Comparison of ENCODE assay signal across 9 mouse cellular contexts in the genomic region with DNA sequence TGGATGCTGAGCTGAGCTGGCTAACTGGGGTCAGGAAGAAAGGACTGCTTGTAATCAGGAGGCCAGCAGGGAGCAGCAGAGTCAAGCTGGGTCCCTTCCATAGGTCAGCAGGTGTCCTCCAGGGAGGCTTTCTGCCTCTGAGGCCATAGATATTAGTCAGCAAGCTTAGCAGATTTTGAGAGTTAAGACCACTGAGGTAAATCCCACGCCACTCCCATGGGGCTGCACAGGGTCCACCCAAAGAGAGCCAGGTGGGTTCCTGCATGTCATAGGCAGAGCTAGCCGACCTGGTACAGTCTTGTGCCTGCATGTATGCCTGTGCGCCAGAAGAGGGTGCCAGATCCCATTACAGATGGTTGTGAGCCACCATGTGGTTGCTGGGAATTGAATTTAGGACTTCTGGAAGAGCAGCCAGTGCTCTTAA.
A peak's percentile ranks its signal among the peaks of the same experiment; 100 is the strongest.
DNase-seq lines count a peak whose midpoint lies in the region; ATAC-seq and TF ChIP-seq lines count a peak whose summit lies in the region.
"Had no signal": no experiment of that assay in that cellular context is flagged by ENCODE, and none has a peak within 500 bp of the region (broad histone marks: within the 10 kb centered on the region; RNA-seq: fewer than 3 reads in every experiment).

No protein-coding gene starts in this region.

- no peaks in the 10 kb centered on the region for H3K9me3 ChIP-seq in limb, embryonic 10.5 days (replicated peaks)

- no peak overlapping the region; the same call in 1 of the 2 replicates for H3K27ac ChIP-seq in limb, embryonic 10.5 days

- 83% methylated on average over 3 of the region's 3 CpGs for WGBS in lung, adult 2 months
- WGBS in limb, embryonic 10.5 days = 46% methylated on average over 3 of the region's 3 CpGs

- ATAC-seq in CD4-positive, CD25-positive, alpha-beta regulatory T cell, adult 4 months = no peak
- peak; percentile 35 for ATAC-seq in megakaryocyte progenitor cell, adult 5-6 weeks (replicated peaks; ENCODE audit: poor library complexity)

- H3K4me3 ChIP-seq in lung, adult 2 months (replicated peaks; ENCODE audit: extremely low read depth, low read depth, low read length) = no peak overlapping the region
- H3K4me3 ChIP-seq in limb, embryonic 10.5 days = no peak overlapping the region
- H3K4me3 ChIP-seq: erythroblast, embryonic 14.5 days had no signal

- intact Hi-C loops in heart, postnatal 36 days (cut with DNase I) = loop anchor here (1.0 kb wide), 1 partner anchor 209 kb away; no protein-coding TSS in a partner anchor

- peaks cover 21% of the 10 kb centered on the region for H3K4me1 ChIP-seq in lung, adult 2 months (ENCODE audit: control insufficient read depth, insufficient read depth, low read length)
- peaks cover 73% of the 10 kb centered on the region for H3K4me1 ChIP-seq in limb, embryonic 10.5 days

- DNase-seq in CD4-positive, CD25-positive, alpha-beta regulatory T cell, adult 2 months (ENCODE audit: low read depth, low spot score) = peak; percentile 50
- DNase-seq in lung, adult 2 months = peak; percentile 40
- DNase-seq in lung, postnatal 10 days = no peak
- DNase-seq in embryo, embryonic 10 days (ENCODE audit: low spot score) = peak; percentile 78
- no peak for DNase-seq in limb, embryonic 10.5 days (ENCODE audit: low spot score)
- DNase-seq in heart, postnatal 36 days = no peak

- peak; percentile 58 for TF ChIP-seq CTCF in lung, adult 2 months (IDR thresholded peaks at IDR 0.05; ENCODE audit: insufficient read depth, low read length)

- no peak for TF ChIP-seq POLR2A in lung, adult 2 months (IDR thresholded peaks at IDR 0.05; ENCODE audit: borderline replicate concordance, extremely low read depth, low read depth, low read length)

- 0 out of 2 replicates have a peak, but pooled peaks cover 4% of the 10 kb centered on the region for H3K27me3 ChIP-seq in limb, embryonic 10.5 days (ENCODE audit: low read depth, poor library complexity, severe bottlenecking)

- H3K36me3 ChIP-seq in limb, embryonic 10.5 days = no peaks in the 10 kb centered on the region

Comparison
In these comparisons a context has a peak if more than half of its experiments do, and no peak if none do; other contexts are left out.
1. DNase-seq: peak in CD4-positive, CD25-positive, alpha-beta regulatory T cell, adult 2 months (single experiment), lung, adult 2 months (single experiment) and embryo, embryonic 10 days (single experiment); none in lung, postnatal 10 days (single experiment), limb, embryonic 10.5 days (single experiment) and heart, postnatal 36 days (0 of 2).